Mouse (Mus musculus) kidney, embryonic 16.5 days (tissue): Measurements from ENCODE around the gene Otud3. TPM values are rescaled to one million over a fixed set of nuclear protein-coding genes. Genes with fewer than 3 reads are reported as not detected.
"Not testable (repeated sequence)": the region's sequence is repeated elsewhere in the genome, so short reads cannot be mapped to it uniquely, and the experiment has no call there.

Experiments
- ATAC-seq: fragments of 200-750 bp; cut with Nextera tagmentation; 2 replicates; pipeline ENCODE4 v1.8.0; 2017; ENCODE audit warnings: moderate TSS enrichment; ENCODE audit not compliant: low FRiP score, low TSS enrichment
- H3K27ac ChIP-seq: fragments of 300-500 bp; sonication (generic); 2 replicates; pipeline ENCODE4 v1.5.1; 2014; ENCODE audit warnings: low read length
- H3K27me3 ChIP-seq: fragments of 300-500 bp; sonication (generic); 2 replicates; pipeline ENCODE4 v1.6.1; 2014; ENCODE audit warnings: low read length, control low read depth, mixed read lengths; ENCODE audit not compliant: insufficient read depth
- H3K36me3 ChIP-seq: fragments of 300-500 bp; sonication (generic); 2 replicates; pipeline ENCODE4 v1.6.1; 2014; ENCODE audit warnings: low read length, control low read depth, mixed read lengths; ENCODE audit not compliant: insufficient read depth
- H3K4me1 ChIP-seq: fragments of 300-500 bp; sonication (generic); 2 replicates; pipeline ENCODE4 v1.6.1; 2014; ENCODE audit warnings: low read length, control low read depth, mixed read lengths; ENCODE audit not compliant: insufficient read depth
- H3K4me2 ChIP-seq: fragments of 300-500 bp; sonication (generic); replicated peaks from 2 replicates; pipeline ENCODE4 v1.6.1; 2014; ENCODE audit warnings: low read depth, low read length
- H3K4me3 ChIP-seq: fragments of 300-500 bp; sonication (generic); 2 replicates; pipeline ENCODE4 v1.5.1; 2014; ENCODE audit warnings: mild to moderate bottlenecking, low read length
- H3K9ac ChIP-seq: fragments of 300-500 bp; sonication (generic); replicated peaks from 2 replicates; pipeline ENCODE4 v1.6.1; 2014; ENCODE audit warnings: low read length
- H3K9me3 ChIP-seq: fragments of 300-500 bp; sonication (generic); 2 replicates; pipeline ENCODE4 v1.6.1; 2016; ENCODE audit warnings: low read length, control low read depth
- WGBS: fragments of 180-500 bp; shearing (Covaris S2); extraction: QIAGEN DNeasy Blood & Tissue Kit; methylation state at CpG from one replicate; pipeline ENCODE4 v1.1.7; 2014; 5-methylcytosine and 5-hydroxymethylcytosine counted together
- polyA plus RNA-seq: library from polyadenylated mRNA; unstranded; fragments of >200 nt; fragmentation: Nextera tagmentation; extraction: Ambion mirVana; gene quantifications from 2 replicates; pipeline ENCODE4 v1.2.1, GENCODE M21; 2015

The Otud3 gene
- polyA plus RNA-seq, 1 experiment from 2014 or later: 3.0 TPM

DNA sequence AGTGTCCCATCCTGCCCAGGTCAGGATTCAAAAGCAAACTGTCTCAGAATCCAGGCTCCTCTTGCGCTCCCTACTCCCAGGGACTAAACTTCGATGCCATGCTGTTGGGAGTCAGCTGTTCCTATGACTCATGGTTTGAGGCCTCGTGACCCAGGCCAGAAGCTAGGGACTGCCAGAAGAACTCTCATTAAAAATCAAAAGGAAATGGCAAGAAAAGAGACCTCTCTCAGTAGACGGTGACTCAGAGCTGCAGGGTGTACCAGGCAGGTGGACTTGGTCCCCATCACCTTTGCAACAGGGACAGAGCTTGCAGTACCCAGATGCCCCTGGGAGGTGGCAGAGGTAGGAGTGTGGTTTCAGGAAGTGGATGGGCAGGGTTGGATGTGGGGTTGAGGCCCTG is 36.0 kb downstream of the Otud3 start, which contains the start of gene Pla2g2e:
Gene Pla2g2e (plus strand): TSS at position 212 of the 400 bp plus-strand sequence.
- Histone ChIP-seq H3K27ac (no peak within 1 kb of the TSS), H3K4me1 (peaks cover 21% of the 10 kb centered on the region), H3K4me2 (no peak within 1 kb of the TSS), H3K9ac (no peak within 1 kb of the TSS), H3K27me3 (no peaks in the 10 kb centered on the region), H3K36me3 (no peaks in the 10 kb centered on the region), H3K4me3 (no peak within 1 kb of the TSS), H3K9me3 (no peaks in the 10 kb centered on the region)
- WGBS: 59% methylated on average over 4 of the region's 4 CpGs
- peak; percentile 19; the same call in 1 of the 2 replicates for ATAC-seq

DNA sequence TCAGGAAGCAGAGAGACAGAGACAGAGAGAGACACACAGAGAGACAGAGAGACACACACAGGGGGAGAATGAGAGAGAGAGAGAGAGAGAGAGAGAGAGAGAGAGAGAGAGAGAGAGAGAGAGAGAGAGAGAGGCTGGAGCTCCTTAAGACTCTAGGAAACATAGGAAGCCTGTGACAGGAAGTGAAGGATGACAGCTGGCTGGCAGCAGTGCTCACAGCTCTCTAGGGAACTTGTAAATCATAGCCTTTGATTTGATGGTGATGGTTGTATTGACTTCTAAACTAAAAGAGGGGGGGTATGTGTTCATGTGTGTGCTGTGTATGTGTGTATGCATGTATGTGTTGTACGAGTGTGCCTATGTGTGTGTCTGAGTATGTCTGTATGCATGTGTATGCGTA is 37.8 kb downstream of the Otud3 start:
- H3K9ac ChIP-seq: no peak overlapping the region
- no peaks in the 10 kb centered on the region for H3K27me3 ChIP-seq
- no peak for ATAC-seq
- 94% methylated on average over 2 of the region's 2 CpGs for WGBS
- no peaks in the 10 kb centered on the region for H3K36me3 ChIP-seq
- H3K4me3 ChIP-seq: no peak overlapping the region
- 0 out of 2 replicates have a peak, but pooled peaks cover 2% of the 10 kb centered on the region for H3K9me3 ChIP-seq
- H3K4me2 ChIP-seq: no peak overlapping the region
- H3K27ac ChIP-seq: no peak overlapping the region
- H3K4me1 ChIP-seq: peaks cover 13% of the 10 kb centered on the region

DNA sequence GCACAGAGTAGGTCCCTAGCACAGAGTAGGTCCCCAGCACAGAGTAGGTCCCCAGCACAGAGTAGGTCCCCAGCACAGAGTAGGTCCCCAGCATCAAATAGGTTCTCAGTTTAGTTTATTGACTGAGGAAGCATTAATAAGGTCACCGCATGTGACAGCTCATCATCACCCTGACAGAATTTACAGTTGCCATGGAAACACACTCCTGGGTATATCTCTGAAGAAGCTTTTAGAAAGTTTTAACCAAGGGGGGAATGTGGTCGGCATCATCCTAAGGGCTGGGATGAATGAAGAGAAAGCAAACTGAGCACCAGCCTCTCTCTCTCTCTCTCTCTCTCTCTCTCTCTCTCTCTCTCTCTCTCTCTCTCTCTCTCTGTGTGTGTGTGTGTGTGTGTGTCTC is 38.5 kb downstream of the Otud3 start:
- not testable (repeated sequence) for ATAC-seq, H3K4me2 ChIP-seq, H3K9me3 ChIP-seq, H3K4me3 ChIP-seq, H3K9ac ChIP-seq, H3K36me3 ChIP-seq, H3K27ac ChIP-seq, H3K27me3 ChIP-seq
- WGBS: 94% methylated on average over 2 of the region's 2 CpGs
- peaks cover 13% of the 10 kb centered on the region for H3K4me1 ChIP-seq

DNA sequence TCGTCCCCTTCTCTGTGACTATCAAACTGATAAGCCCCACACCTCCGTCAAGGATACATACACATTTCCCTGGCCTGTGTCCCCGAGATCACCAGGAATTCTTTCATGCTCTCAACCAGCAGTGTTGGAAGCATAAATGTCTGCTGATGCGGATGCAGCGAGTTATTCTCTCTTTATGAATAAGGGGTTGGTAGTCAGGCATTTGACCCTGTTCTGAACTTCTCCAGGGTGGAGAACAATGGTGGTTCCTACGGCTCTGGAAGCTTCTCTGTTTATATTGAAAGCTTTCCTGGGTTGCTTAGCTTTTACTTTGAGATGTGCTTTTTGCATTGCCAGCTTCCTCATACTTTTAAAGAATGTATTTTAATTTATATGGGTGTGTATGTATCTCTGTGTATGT is 39.9 kb downstream of the Otud3 start, which contains the start of gene Gm13030:
Gene Gm13030 (minus strand): TSS at position 101 of the 400 bp plus-strand sequence.
- Histone ChIP-seq H3K4me1 (peaks cover 6% of the 10 kb centered on the region), H3K4me3 (no peak within 1 kb of the TSS), H3K4me2 (no peak within 1 kb of the TSS), H3K27me3 (no peaks in the 10 kb centered on the region), H3K27ac (no peak within 1 kb of the TSS), H3K9me3 (0 out of 2 replicates have a peak, but pooled peaks cover 2% of the 10 kb centered on the region), H3K36me3 (no peaks in the 10 kb centered on the region), H3K9ac (no peak within 1 kb of the TSS)
- 84% methylated on average over 6 of the region's 6 CpGs for WGBS
- no peak for ATAC-seq

DNA sequence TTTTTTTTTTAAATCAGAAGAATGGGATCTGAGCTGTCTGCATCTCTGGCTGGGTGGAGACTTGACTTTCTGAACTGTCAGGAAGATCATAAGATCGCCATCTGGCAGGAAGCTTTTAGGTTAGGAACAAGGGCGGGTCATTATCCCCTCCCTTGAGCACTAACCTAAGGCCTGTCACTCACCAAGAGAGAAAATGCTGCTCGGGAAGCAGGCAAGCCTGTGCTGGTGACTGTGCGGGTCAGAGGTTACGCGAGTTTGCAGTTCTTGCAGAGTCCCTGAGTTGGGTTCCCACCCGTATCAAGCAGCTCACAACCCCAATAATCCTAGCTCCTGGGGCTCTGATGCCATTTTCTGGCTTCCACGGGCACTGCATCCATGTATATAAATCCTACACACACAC is 45.1 kb downstream of the Otud3 start:
- Histone ChIP-seq H3K27ac (no peak overlapping the region), H3K4me1 (no peaks in the 10 kb centered on the region), H3K9ac (no peak overlapping the region), H3K4me2 (no peak overlapping the region), H3K9me3 (0 out of 2 replicates have a peak, but pooled peaks cover 2% of the 10 kb centered on the region), H3K4me3 (no peak overlapping the region), H3K36me3 (no peaks in the 10 kb centered on the region), H3K27me3 (no peaks in the 10 kb centered on the region)
- no peak for ATAC-seq
- 49% methylated on average over 8 of the region's 8 CpGs for WGBS

DNA sequence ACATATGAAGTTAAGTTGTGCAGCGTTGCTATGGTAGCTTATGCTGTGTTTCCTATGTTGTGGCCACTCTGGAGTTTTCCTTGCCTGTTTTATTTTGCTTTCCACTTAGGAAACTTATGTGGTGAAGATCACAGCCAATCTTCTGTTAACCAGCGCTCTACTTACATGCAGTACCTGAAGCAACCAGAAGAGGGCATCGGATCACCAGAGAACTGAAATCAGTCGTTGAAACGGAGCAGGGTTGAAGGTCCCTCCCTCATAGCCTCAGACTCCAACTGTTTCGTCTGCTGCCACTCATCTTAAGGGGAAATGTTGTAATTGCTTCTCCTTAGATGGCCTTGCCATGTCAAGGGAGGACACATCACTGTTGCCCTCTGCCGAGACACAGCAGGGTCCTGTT is 47.3 kb downstream of the Otud3 start:
- no peak overlapping the region for H3K27ac ChIP-seq
- H3K9me3 ChIP-seq: 0 out of 2 replicates have a peak, but pooled peaks cover 2% of the 10 kb centered on the region
- no peak for ATAC-seq
- no peak overlapping the region for H3K9ac ChIP-seq
- no peaks in the 10 kb centered on the region for H3K4me1 ChIP-seq
- H3K4me2 ChIP-seq: no peak overlapping the region
- no peaks in the 10 kb centered on the region for H3K27me3 ChIP-seq
- no peak overlapping the region for H3K4me3 ChIP-seq
- WGBS: 12% methylated on average over 7 of the region's 7 CpGs
- no peaks in the 10 kb centered on the region for H3K36me3 ChIP-seq

DNA sequence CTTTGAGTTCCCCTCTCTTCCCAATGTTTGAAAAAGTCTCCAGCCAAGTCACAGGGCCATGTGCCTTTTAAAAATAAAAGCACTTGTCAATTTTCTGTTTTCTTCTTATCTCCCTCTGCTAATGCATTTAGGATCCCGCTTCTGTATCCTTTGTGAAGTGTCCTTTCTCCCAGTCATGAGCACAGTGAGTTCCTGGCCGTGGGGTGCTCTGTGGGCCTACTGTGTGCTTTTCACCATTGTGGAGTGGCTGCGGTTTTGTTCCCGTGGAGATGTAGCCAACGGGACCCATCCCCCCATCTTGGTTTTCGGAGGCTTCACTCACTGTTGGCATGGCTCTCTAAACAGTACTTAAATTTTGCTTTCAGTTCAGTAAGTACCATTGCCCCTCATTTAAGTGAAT is 47.8 kb downstream of the Otud3 start:
- 68% methylated on average over 6 of the region's 6 CpGs for WGBS
- Histone ChIP-seq H3K27me3 (no peaks in the 10 kb centered on the region), H3K27ac (no peak overlapping the region), H3K4me1 (no peaks in the 10 kb centered on the region), H3K4me3 (no peak overlapping the region), H3K4me2 (no peak overlapping the region), H3K36me3 (no peaks in the 10 kb centered on the region), H3K9ac (no peak overlapping the region), H3K9me3 (0 out of 2 replicates have a peak, but pooled peaks cover under 1% of the 10 kb centered on the region)
- no peak for ATAC-seq

DNA sequence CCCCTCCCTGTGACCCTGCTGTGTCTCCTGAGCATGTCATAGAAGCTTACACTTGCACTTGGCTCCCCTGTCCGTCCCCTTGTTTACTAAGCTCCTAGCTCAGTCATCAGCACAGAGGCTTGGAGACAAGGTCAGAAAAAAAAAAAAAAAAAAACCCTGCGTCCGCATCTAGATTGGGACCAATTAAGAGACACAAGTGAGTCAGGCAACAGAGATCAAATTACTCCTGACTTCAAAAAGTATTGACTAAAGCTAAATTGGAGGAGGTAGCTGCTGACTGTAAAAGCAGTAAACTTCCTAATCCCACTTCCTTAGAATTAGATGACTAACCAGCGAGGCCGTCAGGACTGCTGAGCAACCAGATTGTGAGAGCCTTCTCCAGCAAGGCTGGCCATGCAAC is 48.7 kb downstream of the Otud3 start:
- no peak overlapping the region for H3K4me2 ChIP-seq
- H3K27ac ChIP-seq: no peak overlapping the region
- no peak overlapping the region for H3K9ac ChIP-seq
- no peak for ATAC-seq
- H3K4me1 ChIP-seq: no peaks in the 10 kb centered on the region
- no peaks in the 10 kb centered on the region for H3K27me3 ChIP-seq
- H3K9me3 ChIP-seq: no peaks in the 10 kb centered on the region
- WGBS: 10% methylated on average over 5 of the region's 5 CpGs
- H3K36me3 ChIP-seq: no peaks in the 10 kb centered on the region
- H3K4me3 ChIP-seq: no peak overlapping the region

DNA sequence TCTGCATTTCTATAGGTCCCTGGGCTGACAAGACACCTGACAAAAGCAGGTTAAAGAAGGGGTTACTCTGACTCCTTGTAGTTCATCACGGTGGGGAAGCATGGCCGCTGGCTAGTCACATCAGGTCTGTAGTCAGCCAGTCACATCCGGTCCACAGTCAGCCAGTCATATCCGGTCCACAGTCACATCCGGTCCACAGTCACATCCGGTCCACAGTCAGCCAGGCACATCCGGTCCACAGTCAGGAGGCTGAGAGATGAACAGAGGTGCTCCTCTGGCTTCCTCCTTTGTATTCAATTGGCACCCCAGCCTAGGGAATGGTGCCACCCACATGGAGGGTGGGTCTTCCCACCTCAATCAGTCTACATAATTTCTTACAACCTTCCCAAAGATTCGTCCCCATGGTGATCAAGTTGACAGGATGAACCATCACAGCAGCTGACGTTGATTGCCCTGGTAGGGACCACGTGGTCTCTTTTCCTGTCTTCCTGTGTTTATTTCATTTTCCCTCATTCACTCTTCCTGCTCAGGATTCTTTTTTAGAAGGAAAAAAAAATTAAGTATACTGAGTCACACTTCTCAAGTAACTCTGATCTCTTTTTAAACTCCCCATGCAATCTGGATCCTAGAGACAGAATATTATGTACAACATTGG is 50.3 kb downstream of the Otud3 start, which contains the start of gene Pla2g5:
Gene Pla2g5 (minus strand): TSS at position 139 of the 655 bp plus-strand sequence.
- WGBS: 73% methylated on average over 10 of the region's 10 CpGs
- Histone ChIP-seq H3K36me3 (no peaks in the 10 kb centered on the region), H3K4me1 (no peaks in the 10 kb centered on the region; the same call in 1 of the 2 replicates), H3K4me3 (no peak within 1 kb of the TSS), H3K9ac (no peak within 1 kb of the TSS), H3K4me2 (no peak within 1 kb of the TSS), H3K27me3 (no peaks in the 10 kb centered on the region), H3K27ac (no peak within 1 kb of the TSS), H3K9me3 (no peaks in the 10 kb centered on the region)
- ATAC-seq: no peak

DNA sequence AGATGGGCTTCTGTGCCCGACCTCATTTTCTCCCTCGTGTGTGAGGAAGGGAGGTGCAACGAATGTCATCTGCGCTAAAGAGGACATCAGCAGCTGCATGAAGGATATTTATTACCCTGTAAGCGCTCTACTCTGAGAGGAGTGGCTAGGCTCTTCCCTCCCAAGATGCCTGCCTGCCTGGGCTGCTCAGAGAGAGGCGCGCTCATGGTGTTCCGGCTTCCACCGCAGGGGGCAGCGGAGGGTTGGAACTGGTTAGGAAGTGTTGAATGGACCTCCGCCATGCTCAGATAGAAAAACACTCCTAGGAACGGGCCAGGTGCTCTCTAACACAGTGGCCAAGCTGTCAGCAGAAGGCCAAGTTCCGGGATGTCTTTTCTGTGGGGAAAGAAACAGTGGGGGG is 54.0 kb downstream of the Otud3 start:
- no peaks in the 10 kb centered on the region for H3K36me3 ChIP-seq
- ATAC-seq: peak; percentile 86
- peak overlapping the region; percentile 36 for H3K4me3 ChIP-seq
- H3K4me1 ChIP-seq: no peaks in the 10 kb centered on the region; the same call in 1 of the 2 replicates
- H3K9me3 ChIP-seq: no peaks in the 10 kb centered on the region
- no peak overlapping the region for H3K9ac ChIP-seq
- H3K27ac ChIP-seq: no peak overlapping the region
- peak overlapping the region; percentile 51 for H3K4me2 ChIP-seq
- 3% methylated on average over 13 of the region's 13 CpGs for WGBS
- H3K27me3 ChIP-seq: no peaks in the 10 kb centered on the region
